Mouse (Mus musculus): ENCODE results near the gene Add3.

Add3 gene

DNA sequence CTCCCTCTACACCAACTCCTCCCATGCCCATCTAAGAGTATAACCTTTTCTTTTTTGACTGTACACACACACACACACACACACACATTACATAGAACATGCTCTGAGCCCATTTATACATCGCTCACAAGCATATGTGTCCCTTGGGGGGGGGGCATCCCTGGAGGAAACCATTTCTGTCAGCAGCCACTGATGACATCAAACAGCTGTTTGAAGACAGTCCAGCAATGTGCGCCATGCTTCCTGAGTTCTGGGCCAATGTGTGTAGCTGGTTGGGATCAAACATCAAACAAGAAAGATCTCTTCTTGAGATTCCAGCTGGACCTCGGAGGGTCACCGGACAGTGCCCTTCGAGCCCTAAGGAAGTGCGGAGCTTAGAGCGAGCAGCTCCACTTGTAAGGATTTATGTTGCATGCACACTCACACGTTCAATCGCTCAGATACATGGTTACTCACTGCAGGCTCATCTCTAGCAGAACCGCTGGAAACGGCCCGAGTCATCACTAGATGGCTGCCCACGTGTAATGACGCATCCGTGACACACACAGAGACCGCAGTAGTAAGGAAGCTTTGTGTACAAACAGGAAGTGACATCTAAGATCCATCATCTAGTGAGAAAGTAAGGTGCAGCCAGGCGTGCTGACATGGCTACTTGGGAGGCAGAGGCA is 132.9 kb downstream of the Add3 start:
- no peak for DNase-seq (ENCODE audit: low spot score)

DNA sequence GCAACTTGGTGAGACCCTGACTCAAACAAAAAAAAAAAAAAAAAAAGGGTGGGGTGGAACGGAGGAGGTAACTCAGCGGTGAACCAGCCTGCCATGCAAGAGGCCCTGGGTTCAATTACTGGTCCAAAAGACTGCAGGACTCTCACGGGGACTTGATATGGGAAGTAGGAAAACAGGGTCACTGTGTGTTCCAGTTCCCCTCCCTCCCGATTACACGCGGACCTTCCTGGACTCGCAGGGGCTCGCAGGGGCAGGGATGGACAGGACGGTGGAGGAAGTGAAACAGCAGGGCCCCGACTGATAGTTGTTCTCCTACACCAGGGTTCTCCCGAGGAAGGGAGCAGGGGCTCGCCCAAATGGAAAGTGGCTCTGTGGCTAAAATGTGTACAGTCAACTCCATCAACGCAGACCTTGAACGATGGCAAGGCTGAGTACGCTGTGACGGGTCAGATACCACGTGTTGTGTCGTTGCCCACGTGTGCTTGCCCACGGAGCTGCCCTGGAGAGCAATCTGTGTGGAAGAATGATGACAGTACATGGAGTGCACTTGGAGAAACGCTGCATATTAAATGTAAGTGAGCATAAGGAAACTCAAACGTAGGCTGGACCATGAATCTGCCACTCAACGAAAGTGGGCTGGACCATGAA is 133.7 kb downstream of the Add3 start:
- no peak for DNase-seq (ENCODE audit: low spot score)

DNA sequence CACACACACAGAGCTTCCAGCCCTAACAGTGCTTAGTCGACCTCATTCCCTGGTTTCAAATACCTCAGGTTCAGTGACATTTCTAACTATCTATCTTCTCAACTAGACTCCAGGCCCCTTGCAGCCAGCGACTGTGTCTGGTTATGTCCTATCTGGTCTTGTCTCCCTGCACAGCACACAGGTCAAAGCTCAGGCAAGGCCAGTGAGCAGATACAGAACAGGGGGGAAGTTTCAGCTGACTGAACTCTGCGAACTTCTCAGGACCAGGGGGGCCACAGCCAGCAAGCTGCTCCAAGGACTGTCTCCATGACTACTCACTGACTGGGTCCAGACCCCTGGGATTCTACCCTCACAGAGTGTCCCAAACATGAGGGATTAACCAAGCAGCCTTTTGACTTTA is 135.0 kb downstream of the Add3 start:
- no peak for DNase-seq (ENCODE audit: low spot score)

DNA sequence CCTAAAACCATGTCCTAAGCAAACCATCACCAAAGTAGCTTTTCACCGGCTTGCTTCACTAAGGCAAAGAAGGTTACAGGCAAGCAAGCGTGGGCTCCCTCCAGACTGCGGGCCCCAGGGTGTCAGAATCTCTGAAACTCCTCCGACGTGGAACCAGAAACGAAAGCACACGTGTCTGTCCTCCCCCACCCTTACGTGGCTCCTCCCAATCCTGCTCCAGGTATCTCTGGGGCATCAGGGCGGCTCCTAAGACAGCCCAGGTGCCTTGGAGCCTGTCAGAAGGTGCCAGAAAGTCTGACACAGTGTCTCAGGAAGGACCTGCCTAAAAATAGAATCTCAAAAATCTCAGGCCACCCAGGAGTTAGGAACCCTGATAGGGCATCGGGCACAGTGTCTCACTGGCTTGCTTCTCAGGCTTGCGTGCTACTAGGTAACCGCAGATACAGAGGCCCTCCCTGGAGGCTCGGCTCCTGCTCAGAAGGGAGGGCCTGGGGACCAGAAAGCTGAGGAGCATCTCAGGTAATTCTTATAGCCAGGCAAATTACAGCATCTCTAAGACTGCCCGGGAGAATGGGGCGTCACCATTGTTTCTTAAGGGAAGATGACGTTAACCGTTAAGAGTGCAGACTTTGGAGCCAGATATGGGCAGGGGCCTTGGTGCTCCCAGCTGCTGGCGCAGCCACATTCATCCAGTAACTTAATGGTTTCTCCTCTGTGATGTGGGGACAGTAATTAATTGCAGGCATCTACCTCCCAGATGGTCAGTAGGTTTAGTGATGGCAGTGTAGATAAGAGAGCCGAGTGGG is 136.9 kb downstream of the Add3 start:
- DNase-seq (ENCODE audit: low spot score): no peak

DNA sequence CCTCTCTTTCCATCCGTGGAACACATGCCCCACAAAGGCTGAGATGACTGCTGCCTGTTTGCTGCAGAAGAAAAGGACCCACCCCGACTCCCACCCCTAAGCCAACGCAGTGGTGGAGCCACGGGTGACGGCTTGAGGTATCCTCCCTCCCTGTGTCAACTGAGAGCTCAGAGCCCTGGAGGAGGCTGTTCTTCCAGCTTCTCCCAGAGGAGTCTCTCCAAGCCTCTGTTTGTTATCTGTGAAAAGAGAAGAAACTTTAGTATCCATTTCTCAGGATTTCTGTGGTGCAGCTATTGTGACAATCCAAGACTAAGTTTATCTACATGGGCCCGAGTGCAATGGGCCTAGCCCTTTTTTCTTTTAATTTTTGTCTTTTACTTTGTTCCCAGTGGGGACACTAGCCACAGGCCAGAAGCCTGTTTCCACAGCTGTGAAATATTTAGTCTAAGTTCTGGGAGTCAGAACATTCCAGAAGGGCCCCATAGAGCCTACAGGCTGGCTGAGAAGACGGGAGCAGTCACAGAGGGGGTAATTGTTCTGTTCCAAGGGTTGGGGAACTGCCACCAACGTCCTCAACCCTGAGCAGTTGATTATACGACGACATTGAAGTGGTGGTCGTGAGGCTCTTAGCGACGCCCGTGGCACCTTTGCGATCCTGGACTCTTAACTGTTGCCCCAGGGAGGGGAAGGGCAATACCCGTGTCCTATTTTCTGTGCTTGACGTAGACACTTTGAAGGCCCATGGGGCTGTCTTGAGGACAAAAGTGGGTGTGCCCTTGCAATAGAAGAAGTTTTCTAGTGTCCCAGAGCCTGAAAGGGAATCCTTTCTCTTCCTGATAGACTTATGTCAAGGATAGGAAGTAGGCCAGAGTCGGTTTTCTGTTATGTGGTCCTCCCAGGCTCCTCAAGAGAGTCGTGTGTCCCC is 138.5 kb downstream of the Add3 start:
- no peak for DNase-seq (ENCODE audit: low spot score)

DNA sequence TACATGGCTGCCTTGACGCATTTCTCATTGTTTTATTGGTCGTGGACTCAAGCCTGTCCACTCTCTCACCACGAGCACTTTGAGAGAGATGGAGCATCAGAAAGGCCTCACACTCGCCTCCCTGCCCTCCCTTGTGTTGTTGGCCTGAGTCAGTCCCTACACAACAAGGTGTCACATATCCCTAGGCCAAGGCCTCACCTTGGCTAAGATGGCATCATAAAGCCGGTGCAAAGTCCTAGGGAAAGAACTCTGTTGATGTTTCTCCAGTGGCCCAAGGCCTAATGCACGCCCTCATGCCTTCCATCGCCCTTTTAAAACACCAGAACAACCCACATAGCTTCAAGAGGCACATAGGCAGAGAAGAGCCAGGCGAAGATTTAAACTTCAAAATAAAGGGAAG is 140.0 kb downstream of the Add3 start:
- DNase-seq (ENCODE audit: low spot score): no peak

DNA sequence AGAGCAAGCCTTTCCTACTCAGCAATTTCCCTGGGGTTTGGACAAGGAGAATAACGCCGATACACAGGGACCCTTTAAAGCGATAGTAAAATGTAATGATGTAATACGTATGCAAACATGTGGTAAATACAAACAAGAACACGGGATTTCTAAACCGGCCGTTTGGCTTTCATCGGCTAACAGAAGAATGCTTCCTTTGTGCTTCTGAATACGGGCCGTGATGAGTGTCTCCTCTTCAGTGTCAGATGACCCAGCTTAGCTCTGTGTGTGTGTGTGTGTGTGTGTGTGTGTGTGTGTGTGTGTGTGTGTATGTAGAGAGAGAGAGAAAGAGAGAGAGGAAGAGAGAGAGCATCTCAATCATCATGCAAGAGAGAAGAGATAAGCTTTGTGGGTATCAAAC is 142.3 kb downstream of the Add3 start:
- DNase-seq (ENCODE audit: low spot score): no peak

DNA sequence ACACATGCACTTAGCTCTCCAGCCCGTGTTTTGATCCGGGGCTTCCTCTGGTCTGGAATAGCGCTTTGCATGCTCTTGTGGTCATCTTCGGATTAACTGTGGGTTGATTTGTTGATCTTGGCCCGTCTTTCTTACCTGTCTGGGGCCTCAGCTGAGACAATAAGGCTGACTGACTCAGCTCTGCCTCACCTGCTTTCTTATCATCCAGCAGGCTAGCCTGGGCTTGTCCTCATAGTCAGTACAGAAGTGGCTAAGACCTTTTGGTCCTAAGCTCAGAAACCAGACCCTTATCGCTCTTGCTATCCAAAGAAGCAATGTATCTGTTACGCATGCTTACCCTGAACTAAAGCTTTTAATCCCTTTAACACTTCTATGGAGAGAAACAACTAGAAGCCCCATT is 143.5 kb downstream of the Add3 start:
- no peak for DNase-seq (ENCODE audit: low spot score)

DNA sequence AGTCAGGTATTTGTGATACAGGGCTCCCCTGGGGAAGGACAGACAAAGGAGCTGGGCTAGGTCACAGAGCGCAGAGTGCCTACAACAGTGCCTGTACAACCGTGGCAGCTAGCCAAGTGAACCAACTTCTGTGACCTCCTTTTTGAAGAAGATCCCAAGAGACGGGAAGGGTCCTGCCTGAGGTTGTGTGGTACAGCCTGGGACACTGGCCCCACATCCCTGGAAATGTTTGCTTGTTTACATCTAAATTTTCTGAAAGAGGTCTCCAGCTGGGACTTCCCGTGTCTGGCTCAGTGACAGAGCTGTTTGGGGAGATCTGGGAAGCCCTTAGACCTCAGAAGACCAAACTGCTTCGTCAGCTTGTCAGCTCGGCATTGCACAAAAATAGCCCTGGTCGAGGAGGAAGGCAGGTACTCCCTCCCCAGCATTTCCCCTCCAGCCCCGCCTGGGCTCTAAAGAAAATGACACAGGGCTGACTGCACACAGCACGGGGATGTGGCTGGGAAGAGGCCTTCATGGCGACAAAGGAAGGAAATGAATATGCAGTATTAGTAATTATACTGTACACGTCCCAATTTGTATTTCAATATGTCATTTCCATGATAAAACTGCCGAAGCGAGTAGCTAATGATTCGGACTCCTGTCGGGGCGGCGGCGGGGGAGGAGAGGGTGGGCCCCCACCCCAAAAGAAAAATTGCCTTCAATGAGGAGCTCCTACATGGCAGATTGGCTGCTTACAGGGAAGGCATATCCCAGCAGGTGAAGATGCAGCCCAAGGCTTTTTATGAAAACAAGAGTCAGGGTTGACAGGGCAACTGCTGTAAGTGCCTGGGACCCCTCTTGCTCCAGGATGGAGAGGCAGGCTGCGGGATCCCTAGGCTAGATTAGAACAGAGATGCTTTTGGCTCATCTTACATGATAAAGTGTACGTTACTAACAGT is 144.3 kb downstream of the Add3 start:
- DNase-seq (ENCODE audit: low spot score): no peak

DNA sequence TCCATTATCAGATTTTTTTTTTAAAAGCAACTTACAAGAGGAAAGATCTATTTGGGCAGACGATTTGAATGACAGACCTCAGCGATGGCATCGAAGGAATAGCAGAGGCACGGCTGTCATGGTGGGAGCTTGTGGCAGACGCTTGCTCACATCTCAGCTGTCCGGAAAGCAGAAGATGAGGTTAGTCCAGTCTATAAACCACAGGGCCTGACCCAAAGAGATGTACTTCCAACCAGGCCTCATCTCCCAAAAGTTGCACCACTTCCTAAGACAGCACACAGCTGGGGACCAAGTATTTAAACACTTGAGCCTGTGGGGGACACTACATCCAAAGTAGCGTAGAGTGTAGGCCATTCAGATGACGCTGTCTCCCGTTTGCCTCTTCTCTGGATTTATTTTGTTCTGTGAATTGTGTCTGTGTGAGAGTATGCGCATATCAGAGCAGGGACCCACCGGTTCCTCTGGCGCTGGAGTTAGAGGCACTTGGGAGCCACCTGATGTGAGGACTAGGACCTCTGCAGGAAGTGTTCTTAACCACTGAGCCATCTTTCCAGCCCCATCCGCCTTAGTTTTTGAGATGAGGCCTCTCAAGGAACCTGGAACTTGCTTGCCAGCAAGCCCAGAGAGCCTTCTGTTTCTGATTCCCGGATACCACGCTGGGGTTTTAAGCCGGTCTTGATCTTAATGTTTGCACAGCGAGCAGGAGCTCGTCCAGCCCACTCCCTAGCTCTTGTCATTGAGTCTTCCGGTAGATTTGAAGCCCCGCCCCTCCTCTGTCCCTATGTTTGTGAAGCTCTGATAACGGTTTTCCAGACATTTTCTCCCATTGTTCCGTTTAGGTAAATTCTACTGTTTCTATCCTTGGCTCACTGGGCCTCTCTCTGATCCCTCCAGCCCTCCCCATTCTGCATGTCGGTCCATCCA is 156.3 kb downstream of the Add3 start:
- no peak for DNase-seq (ENCODE audit: low spot score)

Measured in ovary, postnatal 10 days (tissue).